Mouse (Mus musculus) stomach, postnatal 0 days (tissue): ENCODE measurements around the gene Ipo7. TPM values are rescaled to one million over a fixed set of nuclear protein-coding genes. Genes with fewer than 3 reads are reported as not detected.
A peak's percentile ranks its signal among the peaks of the same experiment; 100 is the strongest.
"Not testable (repeated sequence)": the region's sequence is repeated elsewhere in the genome, so short reads cannot be mapped to it uniquely, and the experiment has no call there.

ENCODE experiments used
- ATAC-seq: fragments of 200-750 bp; cut with Nextera tagmentation; 2 replicates; pipeline ENCODE4 v1.8.0; 2017; ENCODE audit not compliant: low FRiP score, low TSS enrichment
- DNase-seq: peaks from one replicate; pipeline ENCODE4 v3.0.0-alpha.2; 2016; ENCODE audit warnings: low spot score
- H3K27ac ChIP-seq: fragments of 300-500 bp; sonication (generic); replicated peaks from 2 replicates; pipeline ENCODE4 v1.5.1; 2014; ENCODE audit warnings: mild to moderate bottlenecking, control low read depth
- H3K27me3 ChIP-seq: fragments of 300-500 bp; sonication (generic); 2 replicates; pipeline ENCODE4 v1.6.1; 2014; ENCODE audit warnings: low read length; ENCODE audit not compliant: control insufficient read depth, insufficient read depth
- H3K36me3 ChIP-seq: fragments of 300-500 bp; sonication (generic); 2 replicates; pipeline ENCODE4 v1.6.1; 2014; ENCODE audit warnings: low read length, mixed read lengths; ENCODE audit not compliant: control insufficient read depth, insufficient read depth
- H3K4me1 ChIP-seq: fragments of 300-500 bp; sonication (generic); replicated peaks from 2 replicates; pipeline ENCODE4 v1.6.1; 2014; ENCODE audit warnings: antibody characterized with exemption; ENCODE audit not compliant: control insufficient read depth, insufficient read depth
- H3K4me2 ChIP-seq: fragments of 300-500 bp; sonication (generic); replicated peaks from 2 replicates; pipeline ENCODE4 v1.6.1; 2014; ENCODE audit warnings: low read depth, mild to moderate bottlenecking, control low read depth, moderate library complexity
- H3K4me3 ChIP-seq: fragments of 300-500 bp; sonication (generic); 2 replicates; pipeline ENCODE4 v1.5.1; 2014; ENCODE audit warnings: low read depth, low read length, control low read depth
- H3K9ac ChIP-seq: fragments of 300-500 bp; sonication (generic); 2 replicates; pipeline ENCODE4 v1.6.1; 2014; ENCODE audit warnings: mild to moderate bottlenecking, low read length, control low read depth, mixed read lengths
- H3K9me3 ChIP-seq: fragments of 300-500 bp; sonication (generic); 2 replicates; pipeline ENCODE4 v1.6.1; 2016; ENCODE audit warnings: low read length; ENCODE audit not compliant: control insufficient read depth
- CTCF ChIP-seq: IDR thresholded peaks from 2 replicates; pipeline ENCODE4 v1.5.1; 2016; ENCODE audit warnings: antibody characterized with exemption, low read depth, mild to moderate bottlenecking, moderate library complexity
- EP300 ChIP-seq: optimal IDR thresholded peaks from 2 replicates; pipeline ENCODE3; 2016; ENCODE audit warnings: antibody characterized with exemption
- WGBS: fragments of 180-500 bp; shearing (Covaris S2); extraction: QIAGEN DNeasy Blood & Tissue Kit; methylation state at CpG from one replicate; pipeline ENCODE4 v1.1.7; 2014; 5-methylcytosine and 5-hydroxymethylcytosine counted together
- polyA plus RNA-seq: library from polyadenylated mRNA; unstranded; fragments of >200 nt; fragmentation: Nextera tagmentation; extraction: Ambion mirVana; gene quantifications from 2 replicates; pipeline ENCODE4 v1.2.1, GENCODE M21; 2015

Ipo7 gene
- polyA plus RNA-seq, 1 experiment from 2014 or later = 16.5 TPM

DNA sequence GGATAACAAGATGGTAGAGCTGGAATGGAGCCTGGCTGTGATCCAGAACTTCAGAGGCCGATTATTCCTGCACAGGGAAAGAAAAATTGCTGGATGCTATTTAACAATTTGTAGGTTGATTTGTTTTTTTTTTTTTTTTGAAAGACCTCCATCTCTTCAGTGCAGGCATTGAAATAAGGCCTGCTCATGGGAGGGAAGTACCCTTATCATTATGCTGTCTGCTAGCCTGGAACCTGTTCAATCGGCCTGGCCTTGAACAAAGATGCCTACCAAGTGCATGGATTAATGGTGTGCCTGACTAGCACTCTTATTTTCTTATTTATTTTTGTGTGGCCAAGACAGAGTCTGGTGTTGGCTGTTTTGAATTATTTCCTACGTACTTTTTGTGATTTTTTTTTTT lies 12.3 kb downstream of the Ipo7 start:
- ATAC-seq (no peak), DNase-seq (no peak)
- H3K27ac ChIP-seq = no peak overlapping the region
- no peak for TF ChIP-seq EP300
- no peak for TF ChIP-seq CTCF
- WGBS = 74% methylated on average over 3 of the region's 3 CpGs
- no peaks in the 10 kb centered on the region for H3K4me1 ChIP-seq
- H3K27me3 ChIP-seq = no peaks in the 10 kb centered on the region
- H3K36me3 ChIP-seq = 0 out of 2 replicates have a peak, but pooled peaks cover 5% of the 10 kb centered on the region
- H3K9me3 ChIP-seq = no peaks in the 10 kb centered on the region
- no peak overlapping the region for H3K4me3 ChIP-seq
- no peak overlapping the region for H3K4me2 ChIP-seq
- no peak overlapping the region for H3K9ac ChIP-seq

GRCm38 (mm10) chr7:110057723-110058122 lies 39.6 kb downstream of the Ipo7 start:
- WGBS = 97% methylated on average over 2 of the region's 2 CpGs
- not testable (repeated sequence) for H3K36me3 ChIP-seq

GRCm38 (mm10) chr7:110059092-110059785 lies 41.2 kb downstream of the Ipo7 start:
- no peak overlapping the region for H3K9ac ChIP-seq
- H3K27ac ChIP-seq = no peak overlapping the region
- no peaks in the 10 kb centered on the region for H3K36me3 ChIP-seq
- no peak overlapping the region for H3K4me2 ChIP-seq
- no peaks in the 10 kb centered on the region for H3K27me3 ChIP-seq
- DNase-seq (no peak), ATAC-seq (no peak)
- peaks cover 3% of the 10 kb centered on the region for H3K4me1 ChIP-seq
- whole genome bisulfite sequencing = 82% methylated on average over 12 of the region's 12 CpGs
- peak; percentile 65 for TF ChIP-seq CTCF
- TF ChIP-seq EP300 = no peak
- no peak overlapping the region for H3K4me3 ChIP-seq
- H3K9me3 ChIP-seq = no peaks in the 10 kb centered on the region

More at GRCm38 (mm10) chr7:110057723-110058122, 39.6 kb downstream of the Ipo7 start:
- not testable (repeated sequence) for H3K9ac ChIP-seq, DNase-seq, H3K27ac ChIP-seq, H3K4me3 ChIP-seq, H3K4me2 ChIP-seq, ATAC-seq, H3K4me1 ChIP-seq, H3K9me3 ChIP-seq, H3K27me3 ChIP-seq

- Histone ChIP-seq H3K4me3 (peak overlapping the region; percentile 67), H3K4me1 (peaks cover 3% of the 10 kb centered on the region), H3K27me3 (no peaks in the 10 kb centered on the region), H3K36me3 (no peaks in the 10 kb centered on the region), H3K9me3 (no peaks in the 10 kb centered on the region), H3K4me2 (peak overlapping the region; percentile 68), H3K9ac (peak overlapping the region; percentile 98), H3K27ac (peak overlapping the region; percentile 98)
- ATAC-seq = no peak
- WGBS = 12% methylated on average over 5 of the region's 5 CpGs
- TF ChIP-seq CTCF = no peak
- no peak for TF ChIP-seq EP300
- DNase-seq = no peak
These were observed 42.1 kb downstream of the Ipo7 start for GRCm38 (mm10) chr7:110060106-110060668.

DNA sequence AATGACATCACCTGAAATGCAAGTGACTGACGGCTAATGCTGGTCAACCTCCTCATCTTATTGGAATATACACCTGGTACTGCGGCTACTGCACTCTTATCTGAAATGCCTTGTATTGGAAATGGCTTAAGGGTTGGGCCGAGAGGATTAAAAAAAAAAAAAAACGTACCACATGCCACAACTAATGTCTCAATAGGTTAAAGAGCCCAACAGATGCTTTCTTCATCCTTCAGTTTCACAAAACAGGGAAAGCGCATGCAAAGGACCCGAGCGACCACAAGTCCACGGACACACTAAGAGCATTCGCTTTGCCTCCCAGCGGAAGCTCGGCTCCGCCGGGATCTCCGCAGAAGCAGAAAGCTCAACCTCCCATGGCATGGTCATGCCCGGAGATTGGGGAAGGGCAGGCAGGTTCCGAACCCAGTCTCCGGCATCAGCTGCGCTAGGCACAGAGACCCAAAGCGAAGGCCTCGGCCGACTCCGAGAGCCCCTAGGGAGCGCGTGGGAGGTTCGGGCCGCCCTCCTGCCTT lies 42.7 kb downstream of the Ipo7 start:
- peaks cover 3% of the 10 kb centered on the region for H3K4me1 ChIP-seq
- DNase-seq (no peak), ATAC-seq (peak; percentile 9)
- H3K27me3 ChIP-seq = no peaks in the 10 kb centered on the region
- peak overlapping the region; percentile 98 for H3K9ac ChIP-seq
- peak overlapping the region; percentile 98 for H3K27ac ChIP-seq
- H3K4me3 ChIP-seq = peak overlapping the region; percentile 67
- under 1% methylated on average over 24 of the region's 26 CpGs for WGBS
- no peak for TF ChIP-seq EP300
- no peak for TF ChIP-seq CTCF
- H3K9me3 ChIP-seq = no peaks in the 10 kb centered on the region
- no peaks in the 10 kb centered on the region for H3K36me3 ChIP-seq
- peak overlapping the region; percentile 68 for H3K4me2 ChIP-seq

DNA sequence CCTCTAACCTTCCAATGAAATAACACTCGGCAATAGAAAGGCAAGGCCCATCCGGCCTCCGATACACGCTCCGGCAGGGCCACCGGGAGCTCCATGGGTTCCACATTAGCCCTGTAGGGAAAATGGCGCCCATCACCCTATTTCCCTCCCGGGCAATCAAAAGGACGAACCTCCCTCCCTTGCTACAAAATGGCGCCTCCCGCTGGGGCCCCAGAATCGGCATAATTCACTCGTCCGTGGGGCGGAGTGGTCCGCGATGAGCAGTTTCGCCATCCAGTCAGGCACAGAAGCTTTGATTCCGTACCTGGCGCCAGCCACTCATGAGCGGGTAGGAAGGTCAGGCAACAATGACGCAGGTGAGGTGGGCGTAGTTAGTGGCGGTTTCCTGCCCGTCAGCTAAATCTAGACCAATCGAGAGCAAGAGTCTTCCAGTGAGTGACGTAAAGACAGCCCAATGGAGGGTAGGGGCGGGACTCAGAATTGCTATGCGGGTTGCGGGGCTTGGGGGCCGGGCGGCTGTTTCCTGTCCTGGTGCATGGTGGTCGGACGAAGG lies 43.2 kb downstream of the Ipo7 start, which contains the start of gene Zfp143:
TSS of gene Zfp143 (plus strand) at position 19 of the 553 bp plus-strand sequence.
- ATAC-seq = peak; percentile 98
- H3K9me3 ChIP-seq = no peaks in the 10 kb centered on the region
- peak; percentile 99 for DNase-seq
- H3K4me2 ChIP-seq = peak within 1 kb of the TSS; percentile 69
- H3K27ac ChIP-seq = peak within 1 kb of the TSS; percentile 100
- H3K36me3 ChIP-seq = no peaks in the 10 kb centered on the region
- H3K9ac ChIP-seq = peak within 1 kb of the TSS; percentile 98
- peak; percentile 87 for TF ChIP-seq EP300
- TF ChIP-seq CTCF = peak; percentile 27
- under 1% methylated on average over 34 of the region's 34 CpGs for WGBS
- H3K4me1 ChIP-seq = peaks cover 3% of the 10 kb centered on the region
- peak within 1 kb of the TSS; percentile 67 for H3K4me3 ChIP-seq
- H3K27me3 ChIP-seq = no peaks in the 10 kb centered on the region
